Mouse (Mus musculus) kidney, adult 2 months (tissue): ENCODE results near the gene Dhdh.

Experiments
- CTCF ChIP-seq: fragments of 200-500 bp; conservative IDR thresholded peaks from 2 replicates; pipeline ENCODE4 v1.5.1; 2011; ENCODE audit warnings: low read depth, mild to moderate bottlenecking, control low read depth, low read length, moderate library complexity, mixed read lengths; ENCODE audit not compliant: insufficient read depth, insufficient read length
- POLR2A ChIP-seq: fragments of 200-500 bp; IDR thresholded peaks from one replicate; pipeline ENCODE4 v1.6.1; 2011; ENCODE audit warnings: low read depth, low read length, control low read depth

DNA sequence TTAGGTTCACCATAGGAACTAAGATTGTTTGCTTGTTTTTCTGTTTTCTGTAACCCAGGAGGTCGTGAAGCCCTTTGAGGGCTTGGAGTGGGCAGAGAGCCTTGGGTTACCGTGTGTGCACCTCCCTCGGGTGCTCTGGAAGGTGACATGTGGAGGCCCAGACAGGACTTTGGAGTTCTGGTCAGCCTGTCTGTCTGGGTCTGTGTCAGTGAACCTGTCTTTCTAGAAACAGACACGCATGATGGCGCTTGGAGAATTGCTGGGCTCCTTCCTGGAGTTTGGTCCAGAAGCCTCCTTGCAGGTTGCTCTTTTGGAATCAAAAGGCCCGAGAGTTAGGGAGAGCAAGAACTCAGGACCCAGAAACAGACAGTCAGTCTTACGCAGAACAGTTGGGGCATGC, 28.2 kb downstream of the Dhdh start:
- TF ChIP-seq CTCF (no peak), POLR2A (no peak)
